Mouse (Mus musculus): ENCODE results near the gene Dock10.

DNA sequence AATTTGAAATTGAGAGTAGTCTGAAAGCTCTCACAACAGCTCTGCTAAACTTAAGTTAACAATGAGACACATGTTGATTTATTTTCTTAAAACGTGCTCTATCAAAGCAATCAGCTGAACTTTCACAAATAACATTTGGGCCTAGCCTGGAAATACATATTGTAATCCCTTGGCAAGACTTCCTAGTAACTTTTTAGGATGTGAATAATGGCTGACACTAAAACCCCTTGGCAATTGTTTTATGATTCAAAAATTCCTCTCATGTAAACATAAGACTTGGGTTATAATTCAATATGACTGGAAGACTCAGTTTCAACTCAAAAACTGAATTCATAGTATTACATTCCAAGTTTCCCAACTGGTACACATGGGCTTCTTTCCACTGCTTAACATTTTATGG, 133.0 kb downstream of the Dock10 start:
- TF ChIP-seq CTCF (IDR thresholded peaks at IDR 0.05; ENCODE audit: insufficient read depth, low read depth, low read length), result no peak
- TF ChIP-seq POLR2A (IDR thresholded peaks at IDR 0.05; ENCODE audit: insufficient read depth, low read depth, low read length), result no peak
